Mouse (Mus musculus) right cerebral cortex, postnatal 14 days (tissue): ENCODE data around the gene Abhd14b.

ENCODE experiments used
- DNase-seq: peaks from one replicate; pipeline ENCODE4 v3.0.0; 2022

Gene Abhd14b

DNA sequence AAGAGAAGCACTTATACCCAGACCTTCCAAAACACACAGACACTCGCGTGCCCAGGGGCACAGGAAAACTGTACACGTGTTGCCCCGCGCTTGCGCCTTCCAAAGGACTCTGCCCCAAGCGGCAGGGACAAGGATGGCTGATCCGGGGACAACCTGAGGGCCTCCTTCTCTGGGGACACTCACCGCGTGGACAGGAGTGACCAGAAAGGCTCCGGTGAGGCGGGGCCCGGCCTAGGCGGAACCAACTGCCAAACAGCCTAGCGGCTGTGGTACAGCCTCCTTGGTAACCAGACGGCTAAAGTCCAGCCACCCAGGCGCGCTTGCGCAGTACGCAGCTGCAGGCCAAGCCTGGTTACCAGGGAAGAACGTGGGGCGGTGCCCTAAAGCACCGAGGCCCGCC, at the start of gene Abhd14b, which contains the start of gene Abhd14a:
Gene Abhd14b (plus strand): TSS at position 112 of the 400 bp plus-strand sequence.
Gene Abhd14a (minus strand): TSS at position 331 of the 400 bp plus-strand sequence.
- DNase-seq, result peak; percentile 88

DNA sequence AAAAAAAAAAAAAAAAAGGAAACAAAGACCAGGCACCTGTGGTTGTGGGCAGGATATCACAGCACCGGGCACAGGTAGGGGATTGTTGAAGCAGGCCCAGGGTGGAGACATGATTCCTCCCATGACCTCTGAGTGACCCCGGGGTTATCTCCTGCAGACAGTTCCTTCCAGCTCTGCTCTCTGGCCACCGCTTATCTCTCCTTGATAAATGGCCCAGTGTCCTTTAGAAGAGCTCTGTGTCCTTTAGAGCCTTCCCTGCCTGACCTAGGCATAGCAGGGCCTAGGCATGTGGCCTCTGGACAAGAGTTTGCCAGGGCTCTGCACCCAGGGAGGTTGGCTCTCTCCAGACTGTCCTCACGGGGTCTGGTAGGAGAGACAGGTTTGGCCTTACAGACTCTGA, 49.5 kb upstream of the Abhd14b start:
- DNase-seq, result no peak

DNA sequence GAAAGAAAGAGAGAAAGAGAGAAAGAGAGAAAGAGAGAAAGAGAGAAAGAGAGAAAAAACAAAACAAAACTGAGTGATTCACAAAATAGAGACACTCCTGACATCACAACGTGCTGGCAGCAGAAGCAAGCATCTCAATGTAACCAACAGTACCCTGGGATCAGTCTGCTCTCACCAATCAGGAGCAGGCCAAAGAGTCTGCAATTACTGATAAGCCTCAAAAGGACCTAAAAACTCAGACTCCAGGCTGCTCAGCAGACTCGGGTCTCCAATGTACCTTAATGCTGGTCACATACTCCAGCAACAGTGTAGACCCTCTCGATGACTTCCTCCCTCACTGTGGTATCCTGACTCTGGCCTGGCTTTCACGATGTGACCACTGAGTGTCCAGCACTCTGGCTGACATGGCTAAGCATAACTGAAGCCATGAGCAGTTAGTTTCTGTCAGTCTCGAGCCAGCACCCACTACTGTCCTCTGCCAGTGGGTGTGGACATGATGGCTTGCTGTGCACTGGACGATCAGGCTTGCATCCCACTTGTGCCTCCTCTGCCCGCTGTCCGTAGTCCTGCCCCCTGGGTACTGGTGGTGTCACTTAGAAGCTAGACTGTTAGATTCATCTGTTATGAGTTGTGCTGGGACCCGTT, 48.5 kb upstream of the Abhd14b start:
- DNase-seq, result no peak

DNA sequence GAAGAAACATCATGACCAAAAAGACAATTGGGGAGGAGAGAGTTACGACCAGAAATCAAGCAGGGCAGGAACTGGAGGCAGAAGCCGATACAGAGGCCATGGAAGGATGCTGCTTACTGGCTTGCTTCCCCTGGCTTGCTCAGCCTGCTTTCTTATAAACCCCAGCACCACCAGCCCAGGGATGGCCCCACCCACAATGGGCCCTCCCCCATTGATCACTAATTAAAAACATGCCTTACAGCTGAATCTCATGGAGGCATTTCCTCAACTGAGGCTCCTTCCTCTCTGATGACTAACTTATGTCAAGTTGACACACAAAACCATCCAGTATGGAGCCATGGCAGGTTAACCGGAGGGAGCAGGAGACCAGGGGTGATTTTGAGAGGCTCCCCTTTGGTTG, 47.5 kb upstream of the Abhd14b start:
- no peak for DNase-seq

DNA sequence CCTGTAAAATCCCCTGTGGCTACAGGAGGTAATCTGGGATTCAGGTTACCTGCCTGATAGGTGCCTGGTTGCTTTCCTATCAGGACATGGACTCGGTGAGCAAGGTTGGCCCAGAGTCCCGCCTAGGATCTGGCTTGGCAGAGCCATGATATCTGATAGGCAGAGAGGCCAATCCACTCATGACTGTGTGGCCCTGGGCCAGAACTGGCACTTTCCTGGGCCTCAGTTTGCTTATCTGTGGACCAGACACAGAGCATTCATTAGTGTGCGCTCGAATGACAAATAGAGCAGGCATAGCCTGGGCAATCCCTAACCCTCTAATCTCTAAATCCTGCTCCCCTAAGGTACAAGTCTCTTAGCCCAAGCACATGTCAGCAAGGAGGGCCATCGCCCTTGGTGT, 45.1 kb upstream of the Abhd14b start:
- no peak for DNase-seq

DNA sequence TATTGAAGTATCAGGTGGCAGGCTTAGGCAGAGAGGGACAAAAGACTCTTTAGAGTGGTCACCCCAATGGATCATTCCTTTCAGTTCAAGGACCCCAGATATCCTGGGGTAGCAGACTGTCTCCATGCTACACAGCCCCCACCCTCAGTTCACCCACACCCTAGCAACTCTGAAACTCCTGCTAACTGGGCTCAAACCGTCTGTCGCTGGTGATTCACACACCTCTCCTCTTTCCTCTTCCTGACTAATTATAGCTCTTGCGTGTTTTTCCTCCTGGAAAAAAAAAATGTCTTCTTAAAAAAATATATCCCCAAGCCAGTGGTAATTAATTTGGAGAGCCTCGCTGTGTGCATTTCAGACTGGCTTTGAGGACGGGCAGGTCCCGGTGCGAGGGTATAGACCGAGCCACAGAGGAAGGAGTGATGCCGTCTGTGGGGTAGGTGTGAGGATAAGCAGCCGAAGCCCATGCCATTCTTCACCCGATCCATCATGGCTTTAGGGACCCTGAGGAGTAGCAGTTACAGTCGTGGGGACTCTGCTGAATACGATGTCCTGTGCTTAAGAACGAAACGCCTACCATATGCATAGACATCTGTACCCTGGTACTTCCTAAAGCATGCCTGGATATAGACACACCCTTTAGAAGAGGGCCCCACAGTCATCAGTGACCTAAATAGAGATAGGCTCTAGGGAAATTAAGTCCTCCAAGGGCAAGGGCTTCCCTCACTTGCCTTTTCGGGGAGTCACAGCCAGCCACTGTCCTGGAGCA, 44.5 kb upstream of the Abhd14b start:
- DNase-seq, result no peak

DNA sequence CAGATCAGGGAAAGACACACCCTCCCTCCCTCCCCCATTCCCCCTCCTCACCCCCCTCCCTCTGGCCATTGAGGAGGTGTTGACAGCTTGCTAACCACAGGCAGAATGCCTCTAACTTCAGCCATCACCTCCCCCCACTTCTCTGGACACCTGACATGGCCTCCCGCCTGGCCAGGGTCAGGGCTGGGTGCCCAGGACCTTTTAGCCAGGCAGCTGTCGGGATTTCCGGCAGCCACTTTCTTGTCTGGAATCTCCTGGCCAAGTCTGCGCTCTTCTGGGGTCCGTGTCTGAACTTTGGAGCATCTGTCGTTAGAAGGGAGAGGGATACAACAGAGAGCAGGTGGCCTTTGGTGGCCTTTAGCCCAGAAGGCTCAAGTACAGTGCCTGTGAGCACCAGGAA, 42.0 kb upstream of the Abhd14b start:
- no peak for DNase-seq

DNA sequence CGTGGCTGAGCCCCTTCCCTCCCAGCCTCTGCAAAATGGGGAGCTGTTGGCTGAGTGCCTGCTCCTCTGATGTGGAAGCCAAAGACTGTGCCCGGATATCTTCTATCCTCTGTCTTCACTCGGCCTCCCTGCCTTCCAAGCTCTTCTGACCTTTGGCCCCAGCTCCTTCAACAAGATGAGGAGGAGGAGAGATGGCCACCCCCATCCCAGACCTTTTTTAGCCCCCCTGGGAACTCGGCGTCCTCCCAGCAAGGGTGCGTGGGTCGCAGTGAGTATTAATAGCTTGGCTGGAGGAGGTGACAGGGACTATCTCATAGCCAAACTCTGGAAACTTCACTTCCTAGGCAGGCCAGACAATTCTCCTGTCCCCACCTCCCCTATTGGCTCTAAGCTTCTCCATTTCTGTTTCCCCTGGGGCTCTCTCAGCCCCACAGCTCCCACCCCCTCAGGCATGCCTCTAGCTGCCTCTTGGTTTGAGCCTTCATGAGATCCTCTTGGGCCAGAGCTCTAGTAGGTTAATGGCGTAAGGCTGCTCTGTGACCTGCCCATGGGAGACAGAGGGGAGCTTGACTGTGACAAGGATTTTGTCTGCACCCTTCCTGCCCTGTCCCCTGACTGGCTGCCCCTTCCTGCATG, 40.7 kb upstream of the Abhd14b start:
- no peak for DNase-seq

DNA sequence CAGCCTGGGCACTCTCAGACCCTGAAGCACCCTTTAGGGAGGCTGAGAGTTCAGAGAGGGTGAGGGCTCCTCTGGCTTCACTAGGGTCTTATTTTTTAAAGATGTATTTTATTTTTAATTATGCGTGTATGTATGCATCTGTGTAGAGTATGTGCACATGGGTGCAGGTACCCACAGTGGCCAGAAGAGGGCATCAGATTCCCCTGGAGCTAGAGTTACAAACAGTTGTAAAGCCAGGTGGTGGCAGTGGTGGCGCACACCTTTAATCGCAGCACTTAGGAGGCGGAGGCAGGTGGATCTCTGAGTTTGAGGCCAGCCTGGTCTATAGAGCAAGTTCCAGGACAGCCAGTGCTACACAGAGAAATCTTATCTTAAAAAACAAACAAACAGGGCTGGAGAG, 38.2 kb upstream of the Abhd14b start:
- DNase-seq, result no peak

DNA sequence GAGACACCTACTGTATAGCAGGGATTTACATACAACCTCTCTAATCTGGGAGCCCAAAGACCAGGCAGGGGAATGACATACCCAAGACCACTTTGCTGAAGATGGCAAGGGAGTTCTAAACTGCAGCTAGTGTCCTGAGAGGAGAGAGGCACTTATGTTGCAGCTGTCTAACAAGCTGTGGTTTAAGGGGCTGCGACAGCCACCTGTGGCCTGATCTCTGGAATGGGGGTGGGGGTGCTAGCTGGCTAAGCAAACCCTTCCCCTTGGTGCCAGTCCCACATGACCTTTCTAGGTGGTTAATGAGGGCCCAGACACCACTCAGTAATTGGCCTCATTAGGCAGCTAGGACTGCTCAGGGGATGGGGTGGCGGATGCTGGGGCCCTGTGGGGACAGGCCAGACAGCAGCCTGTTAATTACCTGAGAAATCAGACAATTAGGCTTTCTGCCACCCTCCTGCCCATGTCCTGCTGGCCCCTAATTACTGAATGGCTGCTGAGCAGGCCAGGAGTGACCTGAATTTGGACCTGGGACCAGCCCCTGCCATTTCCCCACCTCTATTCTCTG, 37.1 kb upstream of the Abhd14b start:
- DNase-seq, result no peak

DNA sequence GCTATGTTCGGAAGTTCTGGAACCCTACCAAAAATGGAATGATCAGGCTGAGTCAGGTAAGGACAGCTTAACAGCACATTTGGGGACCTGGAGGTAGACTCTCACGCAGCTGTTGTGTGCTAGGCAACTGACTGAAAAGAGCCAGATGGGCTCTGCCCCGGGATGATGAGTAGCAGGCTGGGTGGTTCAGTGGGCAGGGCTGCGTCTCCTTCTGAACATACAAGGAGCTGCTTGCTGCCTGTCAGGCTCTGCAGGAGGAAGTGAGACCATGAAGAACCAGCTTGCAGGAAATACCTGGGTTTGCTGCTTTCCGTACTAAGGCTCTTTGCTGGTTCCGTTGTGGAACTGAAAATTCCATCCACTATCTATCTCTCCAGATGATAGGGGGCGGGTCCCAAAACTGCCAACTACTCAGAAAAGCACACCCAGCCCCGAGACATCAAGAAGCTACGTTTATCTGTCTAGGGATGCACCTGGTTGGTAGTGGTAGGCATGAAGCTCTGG, 36.1 kb upstream of the Abhd14b start:
- peak; percentile 69 for DNase-seq

DNA sequence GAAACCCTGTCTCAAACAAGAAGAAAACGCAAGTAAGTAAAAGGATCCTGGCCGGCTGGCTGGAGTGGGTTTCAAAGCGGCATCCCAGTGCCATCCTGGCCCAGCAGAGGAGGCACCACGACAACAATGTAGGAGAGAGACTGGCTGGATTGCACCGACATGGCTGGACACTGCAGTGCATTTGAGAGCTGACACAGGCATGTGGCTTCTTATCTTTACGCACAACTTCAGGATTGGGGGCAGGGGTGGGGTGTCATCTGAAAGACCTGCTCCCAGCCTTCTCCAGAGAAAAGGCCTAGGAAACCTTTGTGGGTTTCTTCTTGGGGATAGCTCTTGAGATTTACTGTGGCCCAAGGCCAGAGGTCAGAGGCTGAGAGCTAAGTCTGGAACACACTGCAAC, 35.5 kb upstream of the Abhd14b start:
- no peak for DNase-seq

DNA sequence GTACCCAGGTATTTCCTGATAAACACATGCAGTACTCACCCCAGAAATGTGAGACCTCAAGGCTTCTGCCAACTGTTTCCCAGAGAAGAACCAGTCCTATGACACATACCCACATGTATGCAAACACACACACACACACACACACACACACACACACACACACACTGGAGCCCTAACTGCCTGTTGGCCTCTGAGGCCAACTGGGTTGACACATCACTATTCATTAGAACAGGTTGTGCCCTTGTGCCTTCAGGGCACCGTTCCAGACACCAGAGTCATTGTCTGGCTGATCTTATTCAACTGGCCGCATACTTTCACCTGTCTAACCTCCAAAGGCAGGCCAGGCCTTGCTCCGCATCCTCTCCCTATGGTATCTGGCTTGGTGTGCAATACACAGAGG, 35.0 kb upstream of the Abhd14b start:
- no peak for DNase-seq

DNA sequence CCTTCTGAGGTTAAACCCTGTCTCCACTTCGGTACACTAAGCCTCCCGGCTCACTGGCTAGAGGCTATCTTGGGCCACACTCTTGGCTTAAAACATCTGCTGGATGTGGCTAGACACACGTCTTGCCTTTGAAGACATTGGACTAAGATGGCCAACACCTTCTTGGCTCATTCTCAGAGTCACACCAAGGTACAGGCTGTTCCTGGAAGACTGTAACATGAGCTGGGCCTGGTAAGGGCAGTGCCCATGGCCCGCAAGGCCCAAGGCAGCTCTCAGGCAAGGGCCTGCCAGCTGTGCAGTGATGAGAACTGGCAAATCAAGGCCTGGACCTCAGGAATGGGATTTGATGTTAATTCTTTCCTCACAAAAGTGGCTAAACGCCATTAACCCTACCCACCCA, 33.7 kb upstream of the Abhd14b start:
- no peak for DNase-seq

DNA sequence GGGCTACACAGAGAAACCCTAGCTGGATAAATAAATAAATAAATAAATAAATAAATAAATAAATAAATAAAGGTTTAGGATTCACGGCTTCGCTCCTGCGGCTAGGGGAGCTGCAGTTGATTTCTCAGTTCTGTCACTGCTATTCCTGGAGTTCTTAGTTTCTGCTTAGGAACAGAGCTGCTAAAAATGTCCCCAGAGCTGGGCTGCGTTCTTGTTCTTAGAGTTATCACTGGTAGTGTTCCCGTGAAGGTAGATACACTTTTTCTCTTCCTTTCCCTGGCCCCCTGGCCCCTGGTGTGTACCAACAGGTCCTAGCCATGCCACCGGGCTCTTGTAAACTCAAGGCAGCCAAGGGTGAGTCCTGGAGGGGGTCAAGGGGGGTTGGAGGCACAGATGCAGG, 30.4 kb upstream of the Abhd14b start:
- no peak for DNase-seq

DNA sequence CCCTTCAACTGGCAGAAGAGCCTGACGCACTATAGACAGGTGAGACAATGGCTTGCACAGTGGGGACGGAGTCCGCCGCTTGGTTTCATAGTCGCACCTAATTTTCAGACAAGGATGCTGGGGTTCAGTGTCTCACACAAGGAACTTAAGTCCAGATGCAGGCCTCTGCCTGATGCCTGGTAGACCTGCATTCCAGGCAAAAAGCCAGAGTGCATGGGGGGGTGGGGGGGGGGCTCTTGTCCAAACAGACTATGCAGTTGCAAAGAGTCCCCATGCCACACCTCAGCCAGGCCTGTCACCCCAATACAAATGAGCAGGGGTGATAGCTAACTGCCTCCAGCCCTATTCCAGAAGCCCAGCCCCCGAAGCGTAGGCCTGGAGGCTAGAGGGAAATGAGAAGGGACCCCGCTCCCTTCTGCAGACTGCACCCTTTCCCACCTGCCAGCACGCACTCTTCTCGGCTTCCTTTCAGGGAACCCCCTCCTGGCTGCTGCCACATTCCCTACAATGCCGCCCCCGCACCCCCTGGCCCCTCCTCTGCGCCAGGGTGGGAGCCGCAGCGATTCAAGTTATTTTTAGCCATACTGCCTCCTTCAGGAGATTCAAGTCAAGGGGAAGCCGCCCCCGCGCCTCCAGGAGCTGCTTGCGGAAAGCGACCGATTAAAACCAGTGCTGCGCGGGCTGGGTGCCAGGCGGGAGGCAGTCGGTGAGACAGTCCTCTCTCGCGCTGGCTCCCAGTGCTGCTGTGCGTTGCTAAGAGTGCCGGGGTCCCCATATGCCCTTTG, 29.2 kb upstream of the Abhd14b start:
- peak; percentile 99 for DNase-seq

DNA sequence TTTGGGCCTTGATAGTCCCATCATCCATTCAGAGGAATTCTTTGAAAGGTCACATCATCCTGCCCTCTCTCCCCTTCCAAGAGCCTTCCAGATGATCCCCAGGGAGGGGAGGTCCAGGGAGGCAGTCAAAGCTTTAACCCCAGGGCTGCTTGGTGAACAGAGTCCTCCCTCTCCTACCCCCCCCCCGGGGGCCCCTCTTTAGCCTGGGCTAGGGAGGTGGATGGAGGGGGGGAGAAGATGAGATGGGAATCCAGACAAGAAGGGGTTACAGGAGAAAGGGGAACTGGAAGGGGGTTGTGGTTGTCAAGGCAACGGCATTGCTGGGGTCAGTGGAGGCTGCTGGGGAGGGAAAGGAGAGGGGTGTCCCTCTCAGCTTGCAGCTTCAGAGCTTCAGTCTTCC, 26.7 kb upstream of the Abhd14b start:
- DNase-seq, result no peak

DNA sequence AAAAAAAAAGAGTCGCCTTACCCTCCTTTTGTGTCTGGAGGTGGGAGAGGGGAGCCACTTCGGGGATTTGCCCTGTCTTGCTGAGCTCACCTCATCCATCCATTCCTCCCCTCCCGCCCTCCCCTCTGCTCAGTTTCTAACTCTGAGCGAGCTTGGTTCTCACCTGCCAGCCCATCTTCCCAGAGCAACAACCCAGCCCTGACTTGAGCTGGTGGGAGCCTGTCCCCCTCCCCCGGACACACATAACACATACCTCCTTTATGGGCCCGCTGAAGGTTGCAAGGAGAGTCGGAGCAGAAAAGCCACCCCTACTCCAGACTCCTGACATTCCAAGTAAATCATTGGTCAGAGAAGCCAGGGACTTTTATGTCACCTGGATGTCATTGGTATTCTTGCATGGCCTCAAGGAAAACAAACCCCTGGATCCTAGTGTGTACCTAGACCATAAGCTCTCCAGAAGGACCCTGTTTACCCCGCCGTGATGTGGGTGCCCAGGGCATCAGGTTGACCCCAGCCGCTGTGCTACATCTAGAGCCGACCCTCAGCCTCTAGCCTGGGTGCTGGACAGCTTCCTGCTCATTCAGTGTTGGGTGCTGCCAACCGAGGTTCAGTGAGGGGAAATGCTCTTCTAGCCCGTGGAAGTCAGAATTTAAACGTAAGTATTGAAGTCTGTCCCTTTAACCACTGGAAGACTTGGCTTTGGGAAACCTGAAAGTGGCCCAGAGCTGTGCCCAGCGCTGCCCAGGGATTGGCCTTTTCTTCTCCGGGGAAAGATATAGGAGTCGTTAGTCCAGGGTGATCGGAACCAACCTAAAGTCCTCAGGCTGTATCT, 26.0 kb upstream of the Abhd14b start:
- DNase-seq, result no peak

DNA sequence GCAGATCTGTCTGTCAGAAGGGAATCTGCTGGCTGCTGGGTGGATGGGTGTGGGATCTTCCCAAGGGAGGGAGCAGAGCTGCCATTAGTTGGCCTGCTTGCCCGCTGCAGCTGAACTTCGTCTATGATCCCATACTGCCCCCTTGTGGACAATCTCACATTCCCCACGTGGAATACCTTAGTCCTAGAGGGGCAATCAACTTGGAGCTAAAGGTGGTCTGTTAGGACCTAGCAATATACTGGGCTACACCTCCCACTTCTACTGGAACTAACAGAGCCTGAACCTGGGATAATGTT, 25.4 kb upstream of the Abhd14b start:
- peak; percentile 88 for DNase-seq

DNA sequence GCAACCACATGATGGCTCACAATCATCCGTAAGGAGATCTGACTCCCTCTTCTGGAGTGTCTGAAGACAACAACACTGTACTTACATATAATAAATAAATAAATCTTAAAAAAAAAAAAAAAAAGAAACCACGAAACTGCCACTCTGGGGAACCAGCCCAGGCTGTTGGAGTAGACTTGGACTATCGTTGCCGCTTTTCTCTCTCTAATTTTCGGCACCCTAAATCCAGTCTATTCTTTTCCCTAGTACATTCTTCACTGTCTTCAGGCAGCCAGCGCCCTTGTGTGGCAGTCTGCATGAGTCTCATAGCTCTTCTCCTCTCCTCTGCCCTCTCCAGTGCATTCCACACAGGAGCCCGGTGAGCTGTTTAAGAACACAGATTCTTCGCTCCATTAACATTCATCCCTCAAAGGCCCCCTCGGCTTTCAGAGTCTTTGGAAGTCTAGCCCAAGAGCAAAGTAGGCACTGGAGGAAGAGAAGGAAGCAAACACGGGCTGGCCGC, 18.5 kb upstream of the Abhd14b start:
- DNase-seq, result no peak

DNA sequence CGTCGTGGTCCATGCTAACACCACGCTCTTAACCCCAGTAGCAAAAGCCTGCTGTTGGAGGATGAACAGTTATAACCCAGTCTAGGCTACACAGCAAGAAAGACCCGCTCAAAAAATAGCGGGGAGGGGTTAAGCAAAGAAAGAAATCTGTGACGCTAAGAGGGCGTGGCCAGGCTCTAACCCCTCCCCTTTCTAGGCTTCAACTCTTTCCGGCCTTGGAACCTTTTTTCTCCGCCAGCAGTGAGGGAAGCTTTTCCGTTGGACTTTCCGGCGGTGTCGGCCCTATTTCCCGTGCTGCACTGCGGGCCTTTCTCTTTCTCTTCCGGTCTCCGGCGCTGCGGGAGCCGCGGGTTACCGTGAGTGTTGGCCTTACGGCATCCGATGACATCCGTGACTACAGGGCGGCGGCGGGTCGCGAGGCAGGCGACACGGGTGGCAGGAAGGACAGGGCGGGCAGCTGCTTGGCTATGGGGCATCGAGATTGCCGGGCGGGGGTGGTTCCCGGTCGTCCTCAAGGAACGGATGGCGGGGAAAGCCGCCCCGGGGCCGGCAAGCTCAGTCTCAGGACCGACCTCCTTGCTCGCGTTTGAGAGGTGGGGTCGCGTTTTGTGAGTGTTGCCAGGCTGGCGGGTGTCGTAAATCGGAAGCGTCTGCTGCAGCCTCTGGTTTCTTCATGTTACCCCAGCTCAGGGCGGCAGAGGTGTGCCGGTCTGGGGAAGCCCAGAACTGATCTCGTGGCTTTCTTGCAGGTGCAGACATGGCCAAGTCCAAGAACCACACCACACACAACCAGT, 17.8 kb upstream of the Abhd14b start, which contains the start of gene Rpl29:
Gene Rpl29 (plus strand): TSS at position 234 of the 794 bp plus-strand sequence.
- DNase-seq, result peak; percentile 89
